Comparison of ENCODE assay signal across 7 mouse cellular contexts in the genomic region with DNA sequence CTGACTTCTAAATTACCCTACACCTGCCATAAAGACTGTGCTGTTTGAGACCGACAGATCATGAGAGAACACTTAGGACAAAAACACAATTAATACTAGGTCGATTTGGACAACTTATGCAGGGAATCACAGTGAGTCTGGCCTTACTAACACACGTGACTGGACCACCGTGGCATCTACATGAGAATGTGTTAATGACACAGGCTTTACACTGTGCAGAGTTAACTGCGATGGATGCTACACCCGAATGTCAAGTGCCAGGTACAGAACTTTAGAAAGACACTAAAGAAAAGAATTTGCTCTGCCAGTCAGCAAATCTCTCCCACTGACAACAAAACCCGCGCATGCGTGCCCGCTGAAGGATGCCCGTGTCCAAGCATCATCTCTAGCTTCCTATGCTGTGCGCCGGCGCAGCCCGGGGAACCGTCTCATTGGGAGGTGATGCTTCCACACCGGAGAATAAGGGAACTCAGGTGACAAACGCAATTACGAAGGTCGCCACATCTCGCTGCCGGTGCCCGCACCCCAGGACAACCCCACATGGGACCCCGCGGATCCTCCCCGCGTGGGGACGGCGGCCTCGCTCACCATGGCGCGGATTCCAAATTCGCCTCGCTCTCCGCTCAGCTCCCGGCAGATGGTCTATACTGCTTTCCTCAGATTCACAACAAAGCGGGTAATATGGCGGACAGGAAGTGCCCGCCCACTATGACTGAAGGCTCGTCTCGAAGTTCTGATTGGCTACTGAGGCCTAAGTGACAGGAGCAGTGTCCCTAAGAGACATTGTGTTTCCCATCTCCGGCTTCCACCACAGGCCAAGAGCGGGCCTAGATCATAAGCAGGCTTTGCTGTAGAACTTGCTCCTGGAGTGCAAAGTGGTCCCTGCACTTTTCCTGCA. TPM values are rescaled to one million over a fixed set of nuclear protein-coding genes. Genes with fewer than 3 reads are reported as not detected.
DNase-seq lines count a peak whose midpoint lies in the region; ATAC-seq and TF ChIP-seq lines count a peak whose summit lies in the region.
"Not testable (repeated sequence)": the region's sequence is repeated elsewhere in the genome, so short reads cannot be mapped to it uniquely, and the experiment has no call there.

A gene (minus strand): TSS at position 656 of the 898 bp plus-strand sequence.

- H3K4me3 ChIP-seq in embryonic facial prominence, embryonic 12.5 days; forebrain, postnatal 0 days (ENCODE audit: low read depth, low read length); hindbrain, embryonic 12.5 days; kidney, embryonic 15.5 days (replicated peaks); limb, embryonic 15.5 days; neural tube, embryonic 11.5 days (ENCODE audit: low read depth, low read length): not testable (repeated sequence)

- H3K27me3 ChIP-seq in embryonic facial prominence, embryonic 12.5 days; forebrain, postnatal 0 days (ENCODE audit: insufficient read depth, low read length); hindbrain, embryonic 12.5 days; kidney, embryonic 15.5 days; limb, embryonic 15.5 days; neural tube, embryonic 11.5 days (ENCODE audit: control insufficient read depth, insufficient read depth, low read length): not testable (repeated sequence)

- H3K4me2 ChIP-seq in embryonic facial prominence, embryonic 12.5 days (replicated peaks); forebrain, postnatal 0 days (ENCODE audit: low read depth); hindbrain, embryonic 12.5 days (replicated peaks); kidney, embryonic 15.5 days; limb, embryonic 15.5 days; neural tube, embryonic 11.5 days (ENCODE audit: low read depth): not testable (repeated sequence)

- not testable (repeated sequence) for H3K4me1 ChIP-seq in embryonic facial prominence, embryonic 12.5 days; forebrain, postnatal 0 days (ENCODE audit: insufficient read depth); hindbrain, embryonic 12.5 days; kidney, embryonic 15.5 days; limb, embryonic 15.5 days; neural tube, embryonic 11.5 days (ENCODE audit: control insufficient read depth, insufficient read depth, low read length)

- WGBS in embryonic facial prominence, embryonic 12.5 days, result no CpG with 5 or more reads among the region's 43 CpGs
- WGBS in forebrain, postnatal 0 days, result no CpG with 5 or more reads among the region's 43 CpGs
- WGBS in hindbrain, embryonic 12.5 days, result no CpG with 5 or more reads among the region's 43 CpGs
- WGBS in kidney, embryonic 15.5 days, result no CpG with 5 or more reads among the region's 43 CpGs
- no CpG with 5 or more reads among the region's 43 CpGs for WGBS in limb, embryonic 15.5 days
- WGBS in neural tube, embryonic 11.5 days, result no CpG with 5 or more reads among the region's 43 CpGs

- H3K9me3 ChIP-seq in embryonic facial prominence, embryonic 12.5 days; forebrain, postnatal 0 days (ENCODE audit: low read length); hindbrain, embryonic 12.5 days (replicated peaks); kidney, embryonic 15.5 days (replicated peaks); limb, embryonic 15.5 days; neural tube, embryonic 11.5 days (ENCODE audit: control insufficient read depth, low read length): not testable (repeated sequence)

- not testable (repeated sequence) for H3K27ac ChIP-seq in embryonic facial prominence, embryonic 12.5 days; forebrain, postnatal 0 days (ENCODE audit: low read depth, low read length); hindbrain, embryonic 12.5 days; kidney, embryonic 15.5 days; limb, embryonic 15.5 days; neural tube, embryonic 11.5 days (ENCODE audit: low read depth, low read length)

- peak; percentile 91 for ATAC-seq in embryonic facial prominence, embryonic 12.5 days (ENCODE audit: insufficient number of reproducible peaks, insufficient read depth, low FRiP score, low TSS enrichment)
- ATAC-seq in forebrain, postnatal 0 days, result peak; percentile 99
- peak; percentile 96 for ATAC-seq in hindbrain, embryonic 12.5 days (ENCODE audit: low FRiP score)
- ATAC-seq in kidney, embryonic 15.5 days (replicated peaks; ENCODE audit: low FRiP score), result peak; percentile 99
- peak; percentile 89 for ATAC-seq in limb, embryonic 15.5 days (ENCODE audit: insufficient number of reproducible peaks, low FRiP score, low TSS enrichment, low read depth)
- ATAC-seq in megakaryocyte, adult 5-6 weeks (ENCODE audit: poor library complexity, severe bottlenecking), result peak; percentile 93
- peak; percentile 97 for ATAC-seq in neural tube, embryonic 11.5 days (ENCODE audit: insufficient read depth, low FRiP score, low TSS enrichment)

- not testable (repeated sequence) for H3K9ac ChIP-seq in embryonic facial prominence, embryonic 12.5 days; forebrain, postnatal 0 days; hindbrain, embryonic 12.5 days; kidney, embryonic 15.5 days; limb, embryonic 15.5 days; neural tube, embryonic 11.5 days (ENCODE audit: low read length)

- not testable (repeated sequence) for H3K36me3 ChIP-seq in embryonic facial prominence, embryonic 12.5 days; forebrain, postnatal 0 days (ENCODE audit: insufficient read depth); hindbrain, embryonic 12.5 days; kidney, embryonic 15.5 days; limb, embryonic 15.5 days; neural tube, embryonic 11.5 days (ENCODE audit: control insufficient read depth, insufficient read depth, low read length)

- DNase-seq in forebrain, postnatal 0 days; neural tube, embryonic 11.5 days (ENCODE audit: low spot score): not testable (repeated sequence)

- TF ChIP-seq CTCF in forebrain, postnatal 0 days (IDR thresholded peaks at IDR 0.05; ENCODE audit: low read depth), result not testable (repeated sequence)

RNA-seq across cellular contexts. Expression of the gene that starts here (rescaled TPM):
- polyA plus RNA-seq in embryonic facial prominence, embryonic 12.5 days (2016; fragmentation: Nextera tagmentation; extraction: Ambion mirVana), result 14.7 and 15.3 TPM in 2 replicates
- total RNA-seq in forebrain, postnatal 0 days (2014; rRNA removed), result 27.7 and 37.7 TPM in 2 replicates
- polyA plus RNA-seq in forebrain, postnatal 0 days (2015; fragmentation: Nextera tagmentation; extraction: Ambion mirVana), result 9.7 and 10.0 TPM in 2 replicates
- polyA plus RNA-seq in hindbrain, embryonic 12.5 days (2016; fragmentation: Nextera tagmentation; extraction: Ambion mirVana), result 15.0 and 17.2 TPM in 2 replicates
- 10.3 TPM in 2 replicates for polyA plus RNA-seq in kidney, embryonic 15.5 days (2015; fragmentation: Nextera tagmentation; extraction: Ambion mirVana)
- 7.4 and 7.5 TPM in 2 replicates for polyA plus RNA-seq in limb, embryonic 15.5 days (2015; fragmentation: Nextera tagmentation; extraction: Ambion mirVana)
- 1.3 and 4.1 TPM in 2 replicates for total RNA-seq in megakaryocyte, adult 5-6 weeks (2015)
- 0.89 and 2.3 TPM in 2 replicates for total RNA-seq in megakaryocyte, adult 5-6 weeks (2017)
- polyA plus RNA-seq in neural tube, embryonic 11.5 days (2014; fragmentation: Nextera tagmentation; extraction: Ambion mirVana), result 16.3 and 18.0 TPM in 2 replicates
